24 mouse cellular contexts compared by ENCODE assay signal in genomic region chr11:75251557-75252070, GRCm38 (mm10). TPM values are rescaled to one million over a fixed set of nuclear protein-coding genes. Genes with fewer than 3 reads are reported as not detected.
DNase-seq lines count a peak whose midpoint lies in the region; ATAC-seq and TF ChIP-seq lines count a peak whose summit lies in the region.
"Had no signal": no experiment of that assay in that cellular context is flagged by ENCODE, and none has a peak within 500 bp of the region (broad histone marks: within the 10 kb centered on the region; RNA-seq: fewer than 3 reads in every experiment).

No protein-coding gene starts in this region.

- peaks cover 33% of the 10 kb centered on the region for H3K4me1 ChIP-seq in forebrain, embryonic 10.5 days
- peaks cover 3% of the 10 kb centered on the region; the same call in 1 of the 2 replicates for H3K4me1 ChIP-seq in forebrain, postnatal 0 days (ENCODE audit: insufficient read depth)
- peaks cover 46% of the 10 kb centered on the region for H3K4me1 ChIP-seq in hindbrain, embryonic 10.5 days (replicated peaks)
- peaks cover 12% of the 10 kb centered on the region for H3K4me1 ChIP-seq in hindbrain, embryonic 14.5 days (replicated peaks; ENCODE audit: control insufficient read depth, insufficient read depth, low read length)
- peaks cover 8% of the 10 kb centered on the region for H3K4me1 ChIP-seq in testis, adult 2 months (ENCODE audit: control insufficient read depth, insufficient read depth, low read length)

- 53% methylated on average over 7 of the region's 7 CpGs for WGBS in forebrain, embryonic 10.5 days
- WGBS in forebrain, postnatal 0 days = 51% methylated on average over 7 of the region's 7 CpGs
- 51% methylated on average over 7 of the region's 7 CpGs for WGBS in hindbrain, embryonic 10.5 days
- WGBS in hindbrain, embryonic 14.5 days = 55% methylated on average over 7 of the region's 7 CpGs

- no peak for TF ChIP-seq CTCF in forebrain, postnatal 0 days (IDR thresholded peaks at IDR 0.05; ENCODE audit: low read depth)
- no peak for TF ChIP-seq CTCF in testis, adult 2 months (IDR thresholded peaks at IDR 0.05; ENCODE audit: control insufficient read depth, insufficient read depth, insufficient replicate concordance, low read depth, low read length)

- H3K27me3 ChIP-seq in forebrain, embryonic 10.5 days (ENCODE audit: poor library complexity, severe bottlenecking) = peaks cover 3% of the 10 kb centered on the region; the same call in 1 of the 2 replicates
- H3K27me3 ChIP-seq in forebrain, postnatal 0 days (ENCODE audit: insufficient read depth, low read length) = no peaks in the 10 kb centered on the region
- H3K27me3 ChIP-seq in hindbrain, embryonic 10.5 days (ENCODE audit: insufficient read depth, poor library complexity, severe bottlenecking) = no peaks in the 10 kb centered on the region
- H3K27me3 ChIP-seq in hindbrain, embryonic 14.5 days (ENCODE audit: control insufficient read depth, insufficient read depth, low read length) = no peaks in the 10 kb centered on the region
- no peaks in the 10 kb centered on the region for H3K27me3 ChIP-seq in testis, adult 2 months (ENCODE audit: control insufficient read depth, insufficient read depth, low read length)
- H3K27me3 ChIP-seq: embryonic facial prominence, embryonic 12.5 days; forebrain, embryonic 15.5 days; heart, embryonic 13.5 days; hindbrain, embryonic 12.5 days; limb, embryonic 13.5 days; midbrain, embryonic 15.5 days; neural tube, embryonic 13.5 days had no signal

- DNase-seq in forebrain, embryonic 10.5 days (ENCODE audit: extremely low spot score, low spot score) = no peak
- no peak for DNase-seq in forebrain, postnatal 0 days
- DNase-seq in hindbrain, embryonic 10.5 days (ENCODE audit: low spot score) = peak; percentile 24
- no peak for DNase-seq in hindbrain, embryonic 14.5 days (ENCODE audit: low spot score)
- DNase-seq in testis, postnatal 10 days (ENCODE audit: low spot score) = no peak
- DNase-seq in lung, postnatal 10 days = no peak
- DNase-seq in left cerebral cortex, adult 9 months (ENCODE audit: low spot score in 2 of 2) = no peak
- DNase-seq: cerebellum, adult 2 months; cerebellum, postnatal 14 days; kidney, adult 8-10 months; kidney, postnatal 10 days; right cerebral cortex, postnatal 4 days; thymus, postnatal 14 days had no signal

- no peaks in the 10 kb centered on the region for H3K9me3 ChIP-seq in forebrain, embryonic 10.5 days
- H3K9me3 ChIP-seq in forebrain, postnatal 0 days (ENCODE audit: low read length) = no peaks in the 10 kb centered on the region
- H3K9me3 ChIP-seq in hindbrain, embryonic 10.5 days = no peaks in the 10 kb centered on the region
- no peaks in the 10 kb centered on the region for H3K9me3 ChIP-seq in hindbrain, embryonic 14.5 days (ENCODE audit: control insufficient read depth, low read length)
- H3K9me3 ChIP-seq: embryonic facial prominence, embryonic 12.5 days; forebrain, embryonic 15.5 days; heart, embryonic 13.5 days; hindbrain, embryonic 12.5 days; limb, embryonic 13.5 days; midbrain, embryonic 15.5 days; neural tube, embryonic 13.5 days had no signal

- TF ChIP-seq POLR2A in testis, adult 2 months (IDR thresholded peaks at IDR 0.05; ENCODE audit: control insufficient read depth, low read depth, low read length) = no peak

- H3K4me2 ChIP-seq in forebrain, postnatal 0 days (ENCODE audit: low read depth) = no peak overlapping the region
- no peak overlapping the region for H3K4me2 ChIP-seq in hindbrain, embryonic 14.5 days (replicated peaks)
- H3K4me2 ChIP-seq: embryonic facial prominence, embryonic 12.5 days; forebrain, embryonic 15.5 days; heart, embryonic 13.5 days; hindbrain, embryonic 12.5 days; limb, embryonic 13.5 days; liver, embryonic 11.5 days; midbrain, embryonic 15.5 days; neural tube, embryonic 13.5 days had no signal

- H3K9ac ChIP-seq in forebrain, postnatal 0 days = no peak overlapping the region
- H3K9ac ChIP-seq in hindbrain, embryonic 14.5 days = no peak overlapping the region
- H3K9ac ChIP-seq: embryonic facial prominence, embryonic 12.5 days; forebrain, embryonic 15.5 days; heart, embryonic 13.5 days; hindbrain, embryonic 12.5 days; limb, embryonic 13.5 days; midbrain, embryonic 15.5 days; neural tube, embryonic 13.5 days had no signal

- H3K27ac ChIP-seq in forebrain, embryonic 10.5 days = 0 out of 2 replicates have a peak overlapping the region, but pooled peaks have one; percentile 4
- no peak overlapping the region for H3K27ac ChIP-seq in forebrain, postnatal 0 days (ENCODE audit: low read depth, low read length)
- H3K27ac ChIP-seq in hindbrain, embryonic 10.5 days = peak overlapping the region; percentile 50; the same call in 1 of the 2 replicates
- H3K27ac ChIP-seq in hindbrain, embryonic 14.5 days = no peak overlapping the region
- peak overlapping the region; percentile 55 for H3K27ac ChIP-seq in testis, adult 2 months (ENCODE audit: control insufficient read depth, insufficient read depth, low read depth, low read length)
- H3K27ac ChIP-seq: embryonic facial prominence, embryonic 12.5 days; forebrain, embryonic 15.5 days; heart, embryonic 13.5 days; hindbrain, embryonic 12.5 days; limb, embryonic 13.5 days; macrophage; midbrain, embryonic 15.5 days; neural tube, embryonic 13.5 days had no signal

- no peak overlapping the region for H3K4me3 ChIP-seq in forebrain, embryonic 10.5 days
- H3K4me3 ChIP-seq in forebrain, postnatal 0 days (ENCODE audit: low read depth, low read length) = no peak overlapping the region
- no peak overlapping the region for H3K4me3 ChIP-seq in hindbrain, embryonic 10.5 days
- no peak overlapping the region for H3K4me3 ChIP-seq in hindbrain, embryonic 14.5 days (replicated peaks; ENCODE audit: low read length)
- no peak overlapping the region for H3K4me3 ChIP-seq in testis, adult 2 months (ENCODE audit: control insufficient read depth, low read depth, low read length)
- H3K4me3 ChIP-seq: embryonic facial prominence, embryonic 12.5 days; forebrain, embryonic 15.5 days; heart, embryonic 13.5 days; hindbrain, embryonic 12.5 days; limb, embryonic 13.5 days; midbrain, embryonic 15.5 days; neural tube, embryonic 13.5 days had no signal

- H3K36me3 ChIP-seq in forebrain, embryonic 10.5 days (replicated peaks) = no peaks in the 10 kb centered on the region
- H3K36me3 ChIP-seq in forebrain, postnatal 0 days (ENCODE audit: insufficient read depth) = no peaks in the 10 kb centered on the region
- no peaks in the 10 kb centered on the region for H3K36me3 ChIP-seq in hindbrain, embryonic 10.5 days
- no peaks in the 10 kb centered on the region for H3K36me3 ChIP-seq in hindbrain, embryonic 14.5 days (replicated peaks; ENCODE audit: control insufficient read depth, insufficient read depth)
- no peaks in the 10 kb centered on the region for H3K36me3 ChIP-seq in testis, adult 2 months (ENCODE audit: control insufficient read depth, insufficient read depth, low read length)
- H3K36me3 ChIP-seq: embryonic facial prominence, embryonic 12.5 days; forebrain, embryonic 15.5 days; heart, embryonic 13.5 days; hindbrain, embryonic 12.5 days; limb, embryonic 13.5 days; midbrain, embryonic 15.5 days; neural tube, embryonic 13.5 days had no signal

- no peak for ATAC-seq in forebrain, postnatal 0 days
- no peak for ATAC-seq in hindbrain, embryonic 14.5 days (ENCODE audit: low FRiP score)
- ATAC-seq: forebrain, embryonic 15.5 days; intestine, embryonic 16.5 days; midbrain, embryonic 15.5 days had no signal

RNA-seq across cellular contexts. Expression of gene Rtn4rl1, which starts 58.0 kb away (rescaled TPM):
- 1.1 and 1.3 TPM in 2 replicates for polyA plus RNA-seq in forebrain, embryonic 10.5 days (2016; fragmentation: Nextera tagmentation; extraction: Ambion mirVana)
- 10.6 and 11.0 TPM in 2 replicates for total RNA-seq in forebrain, postnatal 0 days (2014; rRNA removed)
- 11.9 and 15.6 TPM in 2 replicates for polyA plus RNA-seq in forebrain, postnatal 0 days (2015; fragmentation: Nextera tagmentation; extraction: Ambion mirVana)
- polyA plus RNA-seq in hindbrain, embryonic 10.5 days (2016; fragmentation: Nextera tagmentation; extraction: Ambion mirVana) = 2.5 and 2.8 TPM in 2 replicates
- 8.5 and 10.3 TPM in 2 replicates for polyA plus RNA-seq in hindbrain, embryonic 14.5 days (2014; fragmentation: Nextera tagmentation; extraction: Ambion mirVana)
- polyA plus RNA-seq in testis, adult 2 months (2012; rRNA removed) = 3.1 and 3.3 TPM in 2 replicates

Comparison
In these comparisons a context has a peak if more than half of its experiments do, and no peak if none do; other contexts are left out.
1. H3K27ac ChIP-seq: peak in forebrain, embryonic 10.5 days (single experiment), hindbrain, embryonic 10.5 days (single experiment) and testis, adult 2 months (single experiment); none in forebrain, postnatal 0 days (single experiment) and hindbrain, embryonic 14.5 days (single experiment).